Mouse (Mus musculus): ENCODE measurements around the gene Mcm6.
A peak's percentile ranks its signal among the peaks of the same experiment; 100 is the strongest.

Mcm6 gene

DNA sequence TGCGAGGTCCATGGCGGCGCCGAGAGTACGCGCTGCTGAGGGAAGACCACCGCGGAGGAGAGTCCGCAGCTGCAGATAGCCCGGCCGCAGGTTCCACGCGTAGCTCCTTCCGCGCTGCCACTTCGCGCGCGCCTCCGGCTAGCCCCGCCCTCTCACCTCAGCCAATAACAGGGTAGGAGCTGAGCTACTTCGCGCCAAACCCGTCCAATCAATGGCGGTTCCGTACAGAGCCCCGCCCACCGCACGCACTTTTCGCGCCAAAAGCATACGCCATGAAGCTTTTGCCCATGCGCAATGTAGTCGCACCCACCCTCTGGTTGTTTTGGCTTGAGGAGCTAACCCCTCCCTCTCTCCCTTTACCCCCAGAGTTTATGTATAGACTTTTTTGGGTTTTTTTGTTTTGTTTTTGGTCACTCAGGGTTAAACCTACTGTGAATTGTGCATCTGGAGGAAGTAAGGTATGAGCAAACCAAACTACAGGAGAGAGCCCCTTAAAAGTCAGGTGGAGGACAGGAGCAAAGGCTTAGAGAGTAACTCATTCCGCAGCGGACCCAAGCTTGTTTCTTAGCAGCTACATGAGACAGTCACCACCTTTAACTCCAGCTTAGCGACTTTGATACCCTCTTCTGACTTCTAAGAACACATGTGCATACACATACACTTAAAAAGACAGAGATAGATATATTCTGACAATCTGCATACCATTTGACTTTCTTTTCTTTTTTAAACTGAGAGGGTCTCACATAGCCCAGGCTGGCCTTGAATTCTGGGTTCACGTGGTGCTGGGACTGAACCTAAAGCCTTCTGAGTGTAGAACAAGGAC lies at the start of gene Mcm6:
TSS of gene Mcm6 (minus strand) at position 111 of the 823 bp plus-strand sequence.
- peak; percentile 90 to 93 for DNase-seq

DNA sequence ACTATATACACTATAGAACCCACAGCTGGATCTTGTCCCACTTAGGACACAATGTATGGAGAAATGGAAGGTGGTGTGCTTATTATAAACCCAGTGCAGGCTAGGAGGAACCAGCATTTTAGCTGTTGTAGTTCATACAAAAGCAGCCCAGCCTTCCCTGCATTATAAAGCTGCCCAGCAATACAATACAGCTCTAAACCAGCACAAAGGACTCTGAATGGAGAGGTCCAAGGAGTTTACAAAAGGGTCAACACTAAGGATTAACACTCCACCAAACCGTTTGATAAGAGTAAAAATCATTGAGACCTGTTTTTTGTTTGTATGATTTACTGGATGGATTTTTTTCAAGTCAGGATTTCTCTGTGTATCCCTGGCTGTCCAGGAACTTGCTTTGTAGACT lies 47.4 kb upstream of the Mcm6 start:
- DNase-seq, result no peak

DNA sequence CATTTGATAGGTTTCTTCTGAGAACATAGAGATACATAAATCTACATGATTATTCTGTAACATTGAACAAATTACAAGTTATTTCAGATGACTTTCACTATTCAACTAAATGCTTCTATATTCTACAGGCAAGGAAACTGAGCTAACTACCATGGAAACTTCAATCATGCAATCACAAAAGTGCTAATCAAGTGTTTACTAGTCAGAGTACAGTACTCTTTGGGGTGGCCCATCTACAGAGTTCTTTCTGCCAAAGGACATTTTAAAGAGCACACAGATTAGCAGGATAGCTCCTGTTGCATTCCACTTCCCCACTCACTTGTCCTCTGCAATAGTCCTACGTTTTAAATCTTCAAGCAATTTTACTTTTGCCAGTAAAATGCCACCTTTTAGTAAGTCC lies 46.2 kb upstream of the Mcm6 start:
- DNase-seq, result no peak

DNA sequence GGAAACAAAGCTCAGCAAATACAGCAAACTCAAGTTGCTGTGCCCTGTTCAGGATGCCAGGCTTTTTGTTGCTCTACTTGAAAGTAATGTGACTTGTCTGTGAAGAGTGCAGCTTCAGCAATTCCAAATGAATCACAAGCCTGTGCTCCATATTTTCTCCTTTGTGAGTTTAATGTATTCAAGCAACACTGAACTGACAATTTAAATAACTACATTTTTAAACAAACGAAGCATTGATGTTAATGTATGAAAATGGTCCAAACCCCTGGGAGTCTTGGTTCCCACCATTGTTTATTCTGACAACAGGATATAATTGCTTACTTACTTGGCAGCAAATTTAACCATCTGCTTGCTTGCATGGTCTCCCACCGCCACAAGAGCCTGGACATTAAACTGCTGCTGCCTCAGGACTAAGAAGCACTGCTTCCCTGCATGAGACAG lies 45.6 kb upstream of the Mcm6 start:
- DNase-seq, result peak in 1 of 2 experiments; percentile 8

DNA sequence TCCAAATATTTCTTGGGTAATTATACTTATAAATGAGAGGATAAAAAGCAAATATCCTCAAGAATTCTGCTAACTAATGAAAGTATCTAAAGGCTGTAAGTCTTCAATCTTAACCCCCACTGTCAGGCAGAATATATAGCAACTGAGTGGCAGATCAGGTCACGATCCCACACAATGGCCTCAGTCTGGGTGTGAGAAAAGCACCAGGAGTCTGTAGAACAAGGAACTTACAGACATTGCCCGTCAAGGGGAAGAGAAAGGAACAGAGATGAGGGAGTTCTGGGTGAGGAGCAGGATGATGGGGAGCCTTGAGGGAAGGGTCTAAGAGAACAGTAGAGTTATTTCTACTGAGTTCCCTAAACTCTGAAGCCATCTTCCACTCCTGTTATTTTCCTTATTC lies 41.5 kb upstream of the Mcm6 start:
- no peak for DNase-seq

DNA sequence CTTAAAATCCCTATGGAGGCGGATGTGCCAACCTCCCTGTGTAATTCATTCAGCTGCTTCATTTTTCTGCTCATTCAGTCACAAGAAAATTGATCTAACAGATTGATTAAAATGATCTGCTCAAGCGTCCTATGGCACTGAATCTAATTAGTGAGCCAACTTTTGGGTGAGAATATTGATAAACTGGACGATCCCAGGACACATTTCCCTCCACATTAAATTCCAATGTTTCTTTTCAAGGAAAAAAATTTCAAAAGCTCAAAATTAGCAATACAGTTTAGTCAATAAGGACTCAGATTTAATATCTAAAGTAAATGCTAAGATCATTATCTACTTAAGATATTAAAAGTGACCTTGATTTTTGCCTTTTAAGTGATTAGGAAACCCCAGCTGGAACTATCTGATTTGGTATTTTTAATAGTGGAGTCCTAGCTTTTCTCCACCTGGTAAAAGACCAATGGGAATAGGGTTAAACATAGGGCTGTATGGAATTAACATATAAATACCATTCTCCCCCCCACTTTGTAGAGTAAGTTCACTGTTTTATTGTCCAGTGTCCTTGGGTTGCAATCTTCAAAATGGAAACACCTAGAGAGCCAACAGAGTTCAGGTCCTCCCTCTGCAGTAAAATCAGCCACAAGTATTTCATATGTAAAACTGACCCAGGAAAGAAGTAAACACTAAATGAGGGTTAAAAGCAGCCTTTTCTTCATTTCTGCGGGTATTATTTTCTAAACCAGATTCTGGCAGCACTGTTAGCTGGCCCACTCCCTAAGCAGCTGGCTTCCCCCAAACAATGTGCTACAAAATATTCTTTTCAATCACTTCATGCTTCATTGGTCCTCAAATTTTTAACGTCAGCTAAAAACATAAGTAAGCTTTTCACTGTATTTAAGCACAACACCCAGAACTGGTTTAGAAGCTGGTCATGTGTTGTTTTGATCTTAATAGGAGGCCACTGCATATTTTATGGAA lies 40.8 kb upstream of the Mcm6 start:
- no peak for DNase-seq

DNA sequence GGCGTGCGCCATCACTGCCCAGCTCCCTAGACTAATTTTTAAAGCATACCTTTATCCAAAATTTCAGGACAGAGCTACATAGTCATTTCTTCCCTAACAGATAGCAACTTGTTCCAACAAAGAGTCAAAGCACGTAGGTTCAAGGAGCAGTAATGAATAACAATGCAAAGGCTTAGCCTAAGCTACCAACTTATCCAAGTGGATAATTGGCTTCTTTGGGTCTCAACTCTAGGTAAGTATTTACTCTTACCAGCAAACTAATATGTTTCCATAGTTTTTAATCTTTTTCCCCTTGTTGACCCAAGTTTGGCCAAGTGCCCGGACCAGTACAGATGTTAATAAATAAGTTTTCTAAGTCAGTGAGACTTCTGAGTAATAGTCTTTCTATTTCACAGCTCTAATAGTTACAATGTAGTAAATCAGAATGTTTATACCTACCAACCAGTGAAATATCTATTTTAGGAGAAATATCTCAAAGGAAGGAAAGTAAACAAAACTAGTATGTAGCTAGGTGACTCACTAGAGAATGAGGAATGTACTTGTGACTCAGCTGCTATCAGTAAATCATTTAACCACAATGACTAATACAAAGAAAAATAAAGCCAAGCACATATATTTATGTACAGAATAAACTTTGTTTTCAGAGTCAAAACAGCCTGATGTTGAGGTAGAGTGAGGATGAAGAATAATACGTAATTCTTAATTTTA lies 39.4 kb upstream of the Mcm6 start:
- no peak for DNase-seq

DNA sequence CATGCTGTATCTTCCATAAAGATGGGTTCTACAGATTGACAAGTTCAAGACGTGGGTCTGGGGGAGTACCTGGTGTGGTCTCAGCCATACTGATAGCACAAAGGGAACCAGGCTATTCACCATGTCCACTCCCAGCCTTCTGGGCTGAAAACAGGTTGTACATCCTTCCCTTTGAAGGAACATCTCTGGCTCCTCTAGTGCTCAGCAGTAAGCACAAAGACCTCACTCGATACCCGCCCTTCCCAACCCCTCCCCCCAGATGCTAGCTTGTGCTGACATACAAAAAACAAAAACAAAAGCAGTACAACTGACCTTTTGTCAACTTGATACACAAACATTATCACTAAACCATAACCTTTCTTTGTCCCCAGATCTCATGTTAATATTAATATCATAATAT lies 35.2 kb upstream of the Mcm6 start:
- no peak for DNase-seq

DNA sequence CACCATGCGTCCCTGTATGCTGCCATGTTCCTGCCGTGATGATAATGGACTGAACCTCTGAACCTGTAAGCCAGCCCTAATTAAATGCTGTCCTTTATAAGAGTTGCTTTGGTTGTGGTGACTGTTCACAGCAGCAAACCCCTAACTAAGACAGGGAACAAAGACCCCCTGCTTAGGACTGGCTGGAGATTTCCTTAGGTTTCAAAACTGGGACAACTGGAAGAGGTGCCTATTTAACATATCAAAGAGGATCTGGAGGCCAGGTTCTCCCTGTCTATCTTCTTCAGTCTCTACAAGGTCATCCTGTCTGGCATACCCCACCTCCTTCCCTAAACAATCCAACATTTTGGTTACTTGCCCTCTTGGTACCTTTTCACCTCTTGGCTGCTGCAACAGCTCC lies 32.9 kb upstream of the Mcm6 start:
- no peak for DNase-seq

DNA sequence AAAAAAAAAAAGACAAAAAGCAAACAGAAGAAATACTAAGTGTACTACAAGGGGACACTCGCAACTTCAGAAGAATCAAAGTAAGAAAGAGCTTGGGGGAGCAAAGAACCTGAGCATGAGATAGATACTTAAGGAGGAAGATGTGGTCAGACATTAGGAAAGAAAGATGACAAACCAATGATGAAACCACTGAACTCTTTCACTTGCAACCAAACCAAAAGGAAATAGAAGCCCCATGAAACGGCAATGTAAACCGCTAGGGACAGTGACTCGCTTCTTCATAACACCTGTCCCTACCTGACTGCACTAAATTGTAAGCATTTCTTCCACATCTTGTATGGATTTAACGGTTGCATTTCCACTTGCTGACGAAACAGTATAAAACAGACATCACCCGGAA lies 27.0 kb upstream of the Mcm6 start:
- DNase-seq, result no peak

DNA sequence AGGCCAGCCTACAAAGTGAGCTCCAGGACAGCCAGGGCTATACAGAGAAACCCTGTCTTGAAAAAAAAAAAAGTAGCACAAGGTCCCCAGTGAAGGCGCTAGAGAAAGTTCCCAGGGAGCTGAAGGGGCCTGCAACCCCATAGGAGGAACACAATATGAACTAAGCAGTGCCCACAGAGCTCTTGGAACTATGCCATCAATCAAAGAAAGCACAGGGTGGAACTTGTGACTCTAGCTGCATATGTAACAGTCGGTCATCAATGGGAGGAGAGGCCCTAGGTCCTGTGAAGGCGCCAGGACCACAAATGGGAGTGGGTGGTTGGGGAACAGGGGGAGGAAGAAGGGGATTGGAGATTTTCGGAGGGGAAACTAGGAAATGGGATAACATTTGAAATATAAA lies 17.4 kb upstream of the Mcm6 start:
- DNase-seq, result no peak

DNA sequence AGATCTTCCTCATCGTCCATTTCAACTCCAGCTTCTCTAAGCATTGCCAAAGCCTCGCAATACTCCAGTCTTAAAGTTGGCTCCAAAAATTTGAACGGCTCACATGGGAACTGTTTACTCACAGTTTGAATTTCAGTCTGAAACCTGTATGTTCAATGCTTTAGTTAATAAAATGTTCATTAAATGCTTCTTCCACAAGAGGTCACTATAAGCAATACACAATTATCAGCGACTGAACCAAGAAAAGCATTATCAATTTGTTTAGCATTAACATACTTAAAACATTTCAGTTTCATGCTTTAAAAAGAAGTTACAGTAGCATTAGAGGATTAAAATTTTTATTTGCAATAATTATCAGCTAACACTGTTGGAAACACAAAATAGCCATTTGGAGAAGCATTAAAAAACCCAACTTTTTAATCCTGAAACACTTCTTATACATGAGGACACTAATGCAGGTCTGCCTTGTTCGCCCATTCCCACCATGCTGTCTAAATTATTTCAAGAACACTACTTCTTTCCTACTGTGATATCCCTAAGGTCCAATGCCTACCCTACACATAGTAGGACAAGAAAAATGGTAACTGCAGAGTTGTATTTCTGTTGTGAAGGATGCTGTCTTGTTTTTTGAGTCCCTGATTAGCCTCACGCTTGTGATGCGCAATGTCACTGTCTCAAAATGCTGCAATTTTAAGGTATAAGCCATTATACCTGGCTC lies 12.8 kb upstream of the Mcm6 start:
- no peak for DNase-seq

DNA sequence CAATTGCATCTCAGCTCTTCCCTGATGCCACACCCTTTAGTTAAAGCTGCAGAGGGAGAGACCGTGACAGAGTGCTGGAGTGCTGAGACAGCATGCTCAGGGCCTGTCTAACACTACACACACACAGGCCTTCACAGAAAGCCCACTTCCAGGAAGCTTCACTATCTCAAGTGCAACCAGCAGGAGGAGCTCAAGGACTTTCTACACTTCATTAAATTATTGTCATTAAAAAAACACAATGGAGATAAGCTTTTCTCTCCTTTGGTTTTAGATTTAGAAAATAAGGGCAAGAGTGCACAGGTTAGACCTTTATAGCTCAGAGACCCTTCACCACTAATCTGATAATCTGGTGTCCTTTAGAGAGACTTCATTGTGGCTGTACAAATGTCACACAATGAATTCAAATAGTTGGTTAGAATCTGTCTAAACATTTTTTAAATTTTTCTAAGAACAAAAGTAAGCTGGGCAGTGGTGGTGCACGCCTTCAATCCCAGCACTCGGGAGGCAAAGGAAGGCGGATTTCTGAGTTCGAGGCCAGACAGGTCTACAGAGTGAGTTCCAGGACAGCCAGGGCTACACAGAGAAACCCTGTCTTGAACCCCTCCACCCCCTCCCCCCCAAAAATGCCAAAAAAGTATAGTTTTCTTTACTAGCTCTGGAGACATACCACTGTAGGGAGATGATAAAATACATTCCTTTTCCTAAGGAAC lies 9.4 kb upstream of the Mcm6 start:
- DNase-seq, result no peak

DNA sequence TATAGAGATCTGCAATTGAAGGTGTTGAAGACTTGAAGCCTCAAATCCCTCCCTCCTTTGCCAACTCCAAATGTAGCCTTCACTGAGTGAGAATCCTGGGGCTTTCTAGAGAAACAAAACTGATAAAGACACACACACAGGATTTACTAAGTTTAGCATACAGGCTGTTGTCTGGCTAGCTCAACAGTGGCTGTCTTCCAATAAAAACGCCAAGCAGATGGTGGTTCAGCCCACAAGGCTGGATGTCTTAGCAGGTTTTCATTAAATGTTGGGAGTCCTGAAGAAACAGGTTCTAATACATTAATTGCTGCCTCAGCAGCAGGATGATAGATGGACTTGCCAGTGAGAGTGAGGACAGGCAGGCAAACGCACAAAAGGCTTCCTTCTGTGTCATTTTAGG lies 1.1 kb upstream of the Mcm6 start:
- DNase-seq, result peak; percentile 61 to 66

DNA sequence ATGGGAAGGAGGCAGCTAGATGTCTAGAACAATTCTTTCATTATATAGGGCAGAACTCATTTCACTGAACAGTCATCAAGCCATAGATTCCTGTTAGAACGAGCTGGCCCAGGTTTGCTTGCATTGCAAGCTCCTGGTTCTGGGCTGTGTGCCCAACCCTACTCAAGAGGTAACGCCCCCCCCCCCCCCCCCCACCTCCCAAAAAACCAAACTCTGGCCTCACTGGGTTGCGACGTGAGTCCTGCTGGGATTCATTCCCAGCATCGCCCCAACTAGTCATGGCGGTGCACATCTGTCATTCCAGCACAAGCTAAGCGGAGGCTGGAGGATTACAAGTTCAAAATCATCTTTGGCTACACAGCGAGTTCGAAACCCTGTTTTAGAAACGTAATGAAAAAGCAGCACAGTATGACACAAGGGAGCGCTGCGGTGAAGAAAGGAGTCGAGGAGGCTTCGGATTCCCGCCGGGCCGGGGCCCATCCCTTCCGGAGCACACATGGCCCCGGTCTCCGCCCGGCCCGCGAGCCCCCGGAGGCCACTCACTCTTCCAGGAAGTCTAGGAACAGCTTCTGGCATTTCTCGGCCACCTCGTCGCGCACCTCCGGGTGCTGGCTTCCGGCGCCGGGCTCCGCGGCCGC lies 429 bp downstream of the Mcm6 start:
- no peak for DNase-seq

DNA sequence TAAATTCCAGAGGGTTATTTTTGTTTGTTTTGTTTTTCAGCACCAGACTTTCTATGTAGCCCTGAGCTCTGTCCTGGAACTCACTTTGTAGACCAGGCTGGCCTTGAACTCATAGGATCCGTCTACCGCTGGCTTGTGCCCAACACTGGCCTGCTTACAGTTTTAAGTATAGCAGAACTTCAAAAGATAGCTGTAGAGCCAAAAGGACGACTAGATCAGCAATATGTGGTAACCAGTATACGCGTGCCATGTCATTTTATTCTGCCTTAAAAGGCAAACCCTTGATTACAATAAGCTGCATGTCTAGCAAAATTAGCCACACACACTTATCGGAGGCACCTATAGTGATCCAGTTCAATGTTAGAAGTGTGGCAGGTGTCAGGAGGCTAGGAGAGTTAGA lies 1.2 kb downstream of the Mcm6 start:
- DNase-seq, result no peak

DNA sequence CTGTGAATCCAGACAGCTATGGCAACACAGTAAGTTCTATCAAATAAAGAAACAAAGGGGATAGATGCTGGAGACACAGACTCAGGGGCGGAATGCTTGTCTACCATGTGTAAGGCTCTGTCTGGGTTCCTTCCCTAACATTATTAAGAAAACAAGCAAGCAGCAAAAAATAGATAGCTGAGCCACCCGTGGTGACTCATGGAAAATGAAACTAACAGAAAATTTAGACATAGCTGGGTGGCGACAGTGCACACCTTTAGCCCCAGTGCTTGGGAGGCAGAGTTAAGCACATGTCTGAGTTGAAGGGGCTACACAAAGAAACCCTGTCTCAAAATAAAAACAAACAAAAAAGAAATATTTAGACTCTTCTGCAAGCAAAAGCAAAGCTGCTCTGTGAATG lies 2.0 kb downstream of the Mcm6 start:
- no peak for DNase-seq

DNA sequence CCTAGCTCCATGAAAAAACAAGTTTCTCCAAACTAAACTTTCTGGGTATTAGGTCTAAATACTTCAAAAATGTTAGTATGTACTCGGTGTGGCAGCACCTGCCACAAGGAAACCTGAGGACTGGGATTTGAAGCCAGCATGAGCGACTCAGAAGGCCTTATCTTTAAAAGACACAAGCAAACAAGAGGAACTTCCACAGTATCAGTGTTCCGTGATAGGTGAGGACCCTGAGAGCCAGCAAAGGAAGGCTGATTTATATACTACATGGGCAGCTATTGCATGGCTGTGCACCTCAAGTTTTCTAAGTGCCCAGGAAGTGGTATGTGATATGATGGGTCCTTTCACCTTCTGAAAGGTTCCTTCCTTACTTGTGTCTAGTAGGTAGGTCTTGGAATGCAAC lies 6.4 kb downstream of the Mcm6 start:
- DNase-seq, result no peak

DNA sequence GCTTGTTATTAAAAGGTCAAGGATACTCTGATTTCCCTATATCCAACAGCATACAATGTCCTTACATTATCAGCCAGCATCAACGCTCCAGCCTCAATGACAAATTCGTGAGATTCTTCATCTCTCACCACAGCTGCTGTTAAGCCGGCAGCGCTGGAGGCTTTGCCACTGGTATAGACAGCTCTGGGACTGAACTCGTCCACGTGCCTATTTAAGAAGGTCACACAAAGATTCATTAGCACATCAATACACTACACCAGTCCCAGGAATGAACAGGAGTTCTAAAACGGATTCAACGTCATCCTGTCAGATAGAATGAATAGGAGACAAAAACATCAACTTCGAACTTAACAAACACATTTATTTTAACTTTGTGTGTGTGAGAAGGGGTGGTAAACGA lies 15.2 kb downstream of the Mcm6 start:
- DNase-seq, result no peak

DNA sequence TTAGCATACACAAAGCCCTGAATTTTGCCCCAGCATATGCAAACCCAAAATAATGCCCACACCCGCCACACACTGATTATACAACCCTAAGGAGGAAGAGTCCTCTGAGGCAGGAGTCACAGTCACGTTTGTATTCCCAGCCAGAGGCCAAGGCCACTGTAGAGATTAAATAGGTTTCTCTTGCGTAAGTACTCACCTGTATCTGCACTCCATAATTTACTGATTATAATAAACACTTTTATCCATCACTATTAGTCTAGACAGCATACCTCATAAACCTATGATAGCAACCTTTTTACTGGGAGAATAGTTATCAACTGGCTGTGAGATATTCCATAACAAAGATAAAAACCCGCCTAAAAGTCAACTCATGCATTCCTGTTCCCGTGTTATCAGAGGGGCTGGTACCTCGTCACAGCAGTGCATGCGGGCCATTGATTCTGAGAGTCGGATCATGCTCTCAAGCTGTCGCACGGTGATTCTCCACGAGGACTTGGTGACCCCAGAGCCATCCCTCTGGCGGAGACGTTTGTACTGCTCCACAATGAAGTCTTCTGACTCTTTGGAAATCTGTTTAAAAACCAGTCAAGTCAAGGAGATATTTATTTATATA lies 21.6 kb downstream of the Mcm6 start:
- no peak for DNase-seq

DNA sequence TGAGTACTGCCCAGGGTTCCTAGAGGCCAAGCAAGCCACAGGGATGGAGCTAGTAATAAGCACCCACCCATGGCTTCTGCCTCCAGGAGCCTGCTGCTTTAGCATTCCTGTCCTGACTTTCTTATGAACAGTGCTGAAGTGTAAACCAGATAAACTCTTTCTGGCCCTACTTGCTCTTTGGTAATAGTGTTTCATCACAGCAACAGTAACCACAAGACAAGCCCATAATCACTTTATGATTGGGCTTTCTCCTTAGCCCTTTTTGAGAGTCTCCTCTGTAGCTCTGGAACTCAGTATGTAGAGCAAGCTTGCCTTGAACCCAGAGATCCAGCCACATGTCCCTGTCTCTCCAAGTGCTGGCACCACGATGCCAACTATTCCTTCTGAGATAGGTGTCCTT lies 29.2 kb downstream of the Mcm6 start:
- DNase-seq, result no peak
